In the genomic region with DNA sequence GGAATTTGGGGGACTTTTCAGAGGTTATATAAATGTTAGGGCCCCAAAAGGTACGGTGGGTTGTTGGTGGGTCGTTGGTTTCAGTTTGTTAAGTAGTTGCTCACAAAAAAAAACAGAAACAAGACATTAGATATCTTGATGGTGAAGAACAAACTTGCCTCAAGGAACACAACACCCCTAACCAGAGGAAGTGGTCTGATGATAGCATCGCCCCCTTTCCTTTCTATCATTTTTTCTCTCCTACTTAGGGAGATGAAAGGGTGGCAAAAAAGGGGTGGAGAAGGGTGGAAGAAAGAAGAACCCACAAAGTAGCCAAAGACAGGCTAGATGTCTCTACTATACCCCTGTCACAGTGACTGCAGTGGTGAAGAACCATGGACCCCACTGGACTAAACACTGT, we compare ENCODE assay signal across 20 mouse cellular contexts. TPM values are rescaled to one million over a fixed set of nuclear protein-coding genes. Genes with fewer than 3 reads are reported as not detected.
A peak's percentile ranks its signal among the peaks of the same experiment; 100 is the strongest.
DNase-seq lines count a peak whose midpoint lies in the region; ATAC-seq and TF ChIP-seq lines count a peak whose summit lies in the region.
"Had no signal": no experiment of that assay in that cellular context is flagged by ENCODE, and none has a peak within 500 bp of the region (broad histone marks: within the 10 kb centered on the region; RNA-seq: fewer than 3 reads in every experiment).

No protein-coding gene starts in this region.

- DNase-seq in spleen, adult 2 months (ENCODE audit: low read depth in 1 of 2, low spot score in 2 of 2): no peak
- no peak for DNase-seq in spleen, postnatal 4 days (ENCODE audit: low spot score in 2 of 2)
- DNase-seq in CD4-positive, CD25-positive, alpha-beta regulatory T cell, adult 2 months (ENCODE audit: low read depth, low spot score): peak; percentile 54
- peak; percentile 46 for DNase-seq in naive thymus-derived CD4-positive, alpha-beta T cell, adult 2 months (ENCODE audit: low read depth)
- no peak for DNase-seq in gastrocnemius, postnatal 10 days
- no peak for DNase-seq in cerebellum, postnatal 14 days
- DNase-seq: adrenal gland, adult 8-10 months; adrenal gland, postnatal 36 days; cerebellum, adult 2 months; cerebellum, postnatal 10 days; heart, adult 18-20 months; heart, postnatal 10 days had no signal

- no peaks in the 10 kb centered on the region; the same call in 1 of the 2 replicates for H3K4me1 ChIP-seq in spleen, adult 2 months (ENCODE audit: control insufficient read depth, insufficient read depth, insufficient read length)
- H3K4me1 ChIP-seq: embryonic facial prominence, embryonic 12.5 days; heart, embryonic 10.5 days had no signal

- no peak for TF ChIP-seq POLR2A in spleen, adult 2 months (IDR thresholded peaks at IDR 0.05; ENCODE audit: low read depth, low read length)

- peak overlapping the region; percentile 56; the same call in 1 of the 2 replicates for H3K27ac ChIP-seq in spleen, adult 2 months (ENCODE audit: insufficient read depth, low read length)
- H3K27ac ChIP-seq: embryonic facial prominence, embryonic 12.5 days; forebrain, embryonic 15.5 days; heart, embryonic 10.5 days; hindbrain, embryonic 13.5 days; hindbrain, postnatal 0 days had no signal

- 67% methylated on average over 3 of the region's 3 CpGs for WGBS in spleen, adult 2 months

- peak; percentile 45 for ATAC-seq in activated CD4-positive, CD25-positive, alpha-beta regulatory T cell, adult 4 months
- ATAC-seq: forebrain, embryonic 15.5 days; hindbrain, postnatal 0 days; Patski had no signal

- H3K27me3 ChIP-seq in spleen, adult 2 months (ENCODE audit: control insufficient read depth, insufficient read depth, low read length): no peaks in the 10 kb centered on the region
- H3K27me3 ChIP-seq: embryonic facial prominence, embryonic 12.5 days; forebrain, embryonic 15.5 days; hindbrain, embryonic 13.5 days; Patski had no signal

- TF ChIP-seq CTCF in spleen, adult 2 months (IDR thresholded peaks at IDR 0.05; ENCODE audit: extremely low read depth, insufficient read depth, insufficient read length, insufficient replicate concordance): no peak

- no peak overlapping the region for H3K4me3 ChIP-seq in spleen, adult 2 months (ENCODE audit: extremely low read depth, insufficient read depth, insufficient read length)
- H3K4me3 ChIP-seq: embryonic facial prominence, embryonic 12.5 days; forebrain, embryonic 15.5 days; heart, embryonic 10.5 days; hindbrain, embryonic 13.5 days had no signal

- H3K36me3 ChIP-seq in spleen, adult 2 months (ENCODE audit: control insufficient read depth, insufficient read depth, low read length): no peaks in the 10 kb centered on the region
- H3K36me3 ChIP-seq: embryonic facial prominence, embryonic 12.5 days; forebrain, embryonic 15.5 days; heart, embryonic 10.5 days; hindbrain, embryonic 13.5 days had no signal

RNA-seq across cellular contexts. Expression of a gene that starts 17.4 kb away (rescaled TPM):
- polyA plus RNA-seq in spleen, adult 2 months (2012; rRNA removed): 14.0 and 18.2 TPM in 2 replicates
- 10 to 100 TPM; 55.7 to 78.7 TPM for polyA plus RNA-seq in activated CD4-positive, CD25-positive, alpha-beta regulatory T cell, adult 4 months (2017; shearing (Covaris generic))
- total RNA-seq in gastrocnemius, postnatal 10 days (2021): under 1 TPM; 0.09 to 0.63 TPM
- total RNA-seq: common myeloid progenitor, adult 5-6 weeks had no signal

Comparison
In these comparisons a context has a peak if more than half of its experiments do, and no peak if none do; other contexts are left out.
1. DNase-seq: peak in CD4-positive, CD25-positive, alpha-beta regulatory T cell, adult 2 months (single experiment) and naive thymus-derived CD4-positive, alpha-beta T cell, adult 2 months (single experiment); none in spleen, adult 2 months (0 of 2), spleen, postnatal 4 days (0 of 2), gastrocnemius, postnatal 10 days (single experiment) and cerebellum, postnatal 14 days (0 of 2).